22 mouse cellular contexts compared by ENCODE assay signal in genomic region chr4:72120050-72120449, GRCm38 (mm10).
DNase-seq lines count a peak whose midpoint lies in the region; ATAC-seq and TF ChIP-seq lines count a peak whose summit lies in the region.
"Had no signal": no experiment of that assay in that cellular context is flagged by ENCODE, and none has a peak within 500 bp of the region (broad histone marks: within the 10 kb centered on the region; RNA-seq: fewer than 3 reads in every experiment).

No protein-coding gene starts in this region.

- H3K27me3 ChIP-seq in stomach, postnatal 0 days (ENCODE audit: control insufficient read depth, insufficient read depth, low read length), result no peaks in the 10 kb centered on the region
- H3K27me3 ChIP-seq: CH12.LX, Patski had no signal

- TF ChIP-seq CTCF in stomach, postnatal 0 days (IDR thresholded peaks at IDR 0.05; ENCODE audit: low read depth), result no peak

- H3K4me1 ChIP-seq in stomach, postnatal 0 days (replicated peaks; ENCODE audit: control insufficient read depth, insufficient read depth), result no peaks in the 10 kb centered on the region

- no peaks in the 10 kb centered on the region for H3K9me3 ChIP-seq in stomach, postnatal 0 days (ENCODE audit: control insufficient read depth, low read length)

- ATAC-seq in common myeloid progenitor, adult 5-6 weeks (replicated peaks; ENCODE audit: low read depth, poor library complexity, severe bottlenecking), result peak; percentile 47; the same call in 1 of the 2 replicates
- ATAC-seq in granulocyte monocyte progenitor cell, adult 5-6 weeks (replicated peaks; ENCODE audit: poor library complexity, severe bottlenecking), result peak; percentile 97
- peak; percentile 33; the same call in 1 of the 2 replicates for ATAC-seq in megakaryocyte, adult 5-6 weeks (ENCODE audit: poor library complexity, severe bottlenecking)
- ATAC-seq in megakaryocyte progenitor cell, adult 5-6 weeks (replicated peaks; ENCODE audit: poor library complexity), result peak; percentile 93
- ATAC-seq in stomach, postnatal 0 days (ENCODE audit: low FRiP score, low TSS enrichment), result no peak
- ATAC-seq: activated CD4-positive, CD25-positive, alpha-beta regulatory T cell, adult 4 months; CD4-positive, CD25-positive, alpha-beta regulatory T cell, adult 4 months; Patski had no signal

- WGBS in stomach, postnatal 0 days, result 73% methylated on average over 6 of the region's 6 CpGs

- TF ChIP-seq EP300 in stomach, postnatal 0 days (optimal IDR thresholded peaks at IDR 0.05), result no peak

- no peak overlapping the region for H3K9ac ChIP-seq in stomach, postnatal 0 days (ENCODE audit: low read length)

- H3K4me3 ChIP-seq in stomach, postnatal 0 days (ENCODE audit: low read depth, low read length), result no peak overlapping the region

- no peak overlapping the region for H3K4me2 ChIP-seq in stomach, postnatal 0 days (replicated peaks; ENCODE audit: low read depth)

- H3K27ac ChIP-seq in stomach, postnatal 0 days (replicated peaks), result no peak overlapping the region

- DNase-seq in stomach, postnatal 0 days (ENCODE audit: low spot score), result no peak
- no peak for DNase-seq in cerebellum, adult 9-11 months
- no peak for DNase-seq in thymus, postnatal 4 days
- no peak for DNase-seq in right cerebral cortex, postnatal 36 days (ENCODE audit: low spot score in 2 of 2)
- DNase-seq: adrenal gland, adult 2 months; adrenal gland, adult 8-10 months; adrenal gland, postnatal 10 days; adrenal gland, postnatal 14 days; adrenal gland, postnatal 25 days; adrenal gland, postnatal 36 days; B cell, adult 2 months; cerebellum, adult 11 months; cerebellum, adult 11-12 months had no signal

- peaks cover 6% of the 10 kb centered on the region for H3K36me3 ChIP-seq in stomach, postnatal 0 days (ENCODE audit: control insufficient read depth, insufficient read depth, low read length)
- H3K36me3 ChIP-seq: G1E had no signal
